Comparison of ENCODE assay signal across 24 mouse cellular contexts in genomic region chr19:58751504-58751903, GRCm38 (mm10). TPM values are rescaled to one million over a fixed set of nuclear protein-coding genes. Genes with fewer than 3 reads are reported as not detected.
DNase-seq lines count a peak whose midpoint lies in the region; ATAC-seq and TF ChIP-seq lines count a peak whose summit lies in the region.
"Had no signal": no experiment of that assay in that cellular context is flagged by ENCODE, and none has a peak within 500 bp of the region (broad histone marks: within the 10 kb centered on the region; RNA-seq: fewer than 3 reads in every experiment).

No protein-coding gene starts in this region.

- H3K9me3 ChIP-seq in heart, embryonic 10.5 days = no peaks in the 10 kb centered on the region
- no peaks in the 10 kb centered on the region for H3K9me3 ChIP-seq in stomach, postnatal 0 days (ENCODE audit: control insufficient read depth, low read length)
- H3K9me3 ChIP-seq: embryonic facial prominence, embryonic 12.5 days; forebrain, embryonic 15.5 days had no signal

- H3K4me1 ChIP-seq in heart, embryonic 10.5 days = no peaks in the 10 kb centered on the region
- no peaks in the 10 kb centered on the region for H3K4me1 ChIP-seq in testis, adult 2 months (ENCODE audit: control insufficient read depth, insufficient read depth, low read length)
- no peaks in the 10 kb centered on the region for H3K4me1 ChIP-seq in stomach, postnatal 0 days (replicated peaks; ENCODE audit: control insufficient read depth, insufficient read depth)
- H3K4me1 ChIP-seq: embryonic facial prominence, embryonic 10.5 days; embryonic facial prominence, embryonic 12.5 days; forebrain, embryonic 13.5 days; forebrain, embryonic 15.5 days had no signal

- no peaks in the 10 kb centered on the region for H3K36me3 ChIP-seq in heart, embryonic 10.5 days
- H3K36me3 ChIP-seq in testis, adult 2 months (ENCODE audit: control insufficient read depth, insufficient read depth, low read length) = no peaks in the 10 kb centered on the region
- H3K36me3 ChIP-seq in stomach, postnatal 0 days (ENCODE audit: control insufficient read depth, insufficient read depth, low read length) = no peaks in the 10 kb centered on the region
- H3K36me3 ChIP-seq: embryonic facial prominence, embryonic 10.5 days; embryonic facial prominence, embryonic 12.5 days; forebrain, embryonic 15.5 days had no signal

- no peak for TF ChIP-seq EP300 in stomach, postnatal 0 days (optimal IDR thresholded peaks at IDR 0.05)

- intact Hi-C loops in left cerebral cortex, postnatal 4 days (cut with DNase I) = no loop called here

- TF ChIP-seq CTCF in testis, adult 2 months (IDR thresholded peaks at IDR 0.05; ENCODE audit: control insufficient read depth, insufficient read depth, insufficient replicate concordance, low read depth, low read length) = no peak
- TF ChIP-seq CTCF in stomach, postnatal 0 days (IDR thresholded peaks at IDR 0.05; ENCODE audit: low read depth) = no peak

- H3K4me2 ChIP-seq in stomach, postnatal 0 days (replicated peaks; ENCODE audit: low read depth) = no peak overlapping the region
- H3K4me2 ChIP-seq: embryonic facial prominence, embryonic 12.5 days; forebrain, embryonic 13.5 days; forebrain, embryonic 15.5 days had no signal

- no peak overlapping the region for H3K9ac ChIP-seq in stomach, postnatal 0 days (ENCODE audit: low read length)
- H3K9ac ChIP-seq: embryonic facial prominence, embryonic 12.5 days; forebrain, embryonic 13.5 days; forebrain, embryonic 15.5 days had no signal

- H3K4me3 ChIP-seq in heart, embryonic 10.5 days = no peak overlapping the region
- peak overlapping the region; percentile 74 for H3K4me3 ChIP-seq in testis, adult 2 months (ENCODE audit: control insufficient read depth, low read depth, low read length)
- H3K4me3 ChIP-seq in stomach, postnatal 0 days (ENCODE audit: low read depth, low read length) = no peak overlapping the region
- H3K4me3 ChIP-seq: embryonic facial prominence, embryonic 10.5 days; embryonic facial prominence, embryonic 12.5 days; forebrain, embryonic 13.5 days; forebrain, embryonic 15.5 days had no signal

- 67% methylated on average over 2 of the region's 2 CpGs for WGBS in heart, embryonic 10.5 days
- 60% methylated on average over 2 of the region's 2 CpGs for WGBS in stomach, postnatal 0 days

- ATAC-seq in stomach, postnatal 0 days (ENCODE audit: low FRiP score, low TSS enrichment) = peak; percentile 55; the same call in 1 of the 2 replicates
- ATAC-seq: forebrain, embryonic 13.5 days; forebrain, embryonic 15.5 days had no signal

- H3K27ac ChIP-seq in heart, embryonic 10.5 days = no peak overlapping the region
- H3K27ac ChIP-seq in testis, adult 2 months (ENCODE audit: control insufficient read depth, insufficient read depth, low read depth, low read length) = peak overlapping the region; percentile 60
- H3K27ac ChIP-seq in stomach, postnatal 0 days (replicated peaks) = no peak overlapping the region
- H3K27ac ChIP-seq: embryonic facial prominence, embryonic 10.5 days; embryonic facial prominence, embryonic 12.5 days; forebrain, embryonic 13.5 days; forebrain, embryonic 15.5 days had no signal

- H3K27me3 ChIP-seq in heart, embryonic 10.5 days (ENCODE audit: insufficient read depth, poor library complexity, severe bottlenecking) = no peaks in the 10 kb centered on the region
- no peaks in the 10 kb centered on the region for H3K27me3 ChIP-seq in testis, adult 2 months (ENCODE audit: control insufficient read depth, insufficient read depth, low read length)
- no peaks in the 10 kb centered on the region for H3K27me3 ChIP-seq in stomach, postnatal 0 days (ENCODE audit: control insufficient read depth, insufficient read depth, low read length)
- H3K27me3 ChIP-seq: embryonic facial prominence, embryonic 12.5 days; forebrain, embryonic 13.5 days; forebrain, embryonic 15.5 days had no signal

- DNase-seq in heart, embryonic 10.5 days (ENCODE audit: low spot score) = peak; percentile 52
- DNase-seq in heart, postnatal 4 days = no peak
- no peak for DNase-seq in testis, postnatal 14 days (ENCODE audit: low spot score)
- DNase-seq in stomach, postnatal 0 days (ENCODE audit: low spot score) = no peak
- no peak for DNase-seq in left cerebral cortex, postnatal 4 days
- DNase-seq: adrenal gland, adult 2 months; adrenal gland, postnatal 14 days; adrenal gland, postnatal 36 days; cerebellum, adult 11-12 months; cerebellum, adult 2 months; cerebellum, adult 9-10 months; cerebellum, postnatal 10 days; cerebellum, postnatal 25 days had no signal

- no peak for TF ChIP-seq POLR2A in testis, adult 2 months (IDR thresholded peaks at IDR 0.05; ENCODE audit: control insufficient read depth, low read depth, low read length)

RNA-seq across cellular contexts. Expression of gene Pnliprp2, which starts 8.0 kb away (rescaled TPM):
- polyA plus RNA-seq in heart, embryonic 10.5 days (2016; fragmentation: Nextera tagmentation; extraction: Ambion mirVana) = 0.11 and 1.4 TPM in 2 replicates
- total RNA-seq in heart, postnatal 4 days (2021) = under 1 TPM in 1 of 2 experiments, not detected in 1; 0.16 TPM
- polyA plus RNA-seq in testis, adult 2 months (2012; rRNA removed) = 0.14 and 0.32 TPM in 2 replicates
- polyA plus RNA-seq in stomach, postnatal 0 days (2015; fragmentation: Nextera tagmentation; extraction: Ambion mirVana) = 3.9 and 4.2 TPM in 2 replicates
- under 1 TPM in 1 of 2 experiments, not detected in 1; 0.22 TPM for total RNA-seq in left cerebral cortex, postnatal 4 days (2021)
- total RNA-seq: adrenal gland, adult 2 months; adrenal gland, postnatal 14 days; adrenal gland, postnatal 36 days; MEL had no signal
- polyA plus RNA-seq: adrenal gland, adult 2 months; C2C12; cerebellum, adult 2 months; embryonic facial prominence, embryonic 10.5 days; embryonic facial prominence, embryonic 12.5 days; embryonic facial prominence, embryonic 14.5 days; forebrain, embryonic 11.5 days had no signal

RNA-seq across cellular contexts. Expression of gene Pnliprp1, which starts 22.8 kb away (rescaled TPM):
- 0.31 and 3.9 TPM in 2 replicates for polyA plus RNA-seq in heart, embryonic 10.5 days (2016; fragmentation: Nextera tagmentation; extraction: Ambion mirVana)
- 1 to 10 TPM in 1 of 2 experiments, under 1 TPM in 1; 0.32 to 1.0 TPM for total RNA-seq in heart, postnatal 4 days (2021)
- polyA plus RNA-seq in testis, adult 2 months (2012; rRNA removed) = 0.19 TPM in 2 replicates
- polyA plus RNA-seq in stomach, postnatal 0 days (2015; fragmentation: Nextera tagmentation; extraction: Ambion mirVana) = 10.3 and 11.8 TPM in 2 replicates
- under 1 TPM in 1 of 2 experiments, not detected in 1; 0.44 TPM for total RNA-seq in left cerebral cortex, postnatal 4 days (2021)
- total RNA-seq: adrenal gland, adult 2 months; adrenal gland, postnatal 36 days; ES-E14; MEL had no signal
- polyA plus RNA-seq: adrenal gland, adult 2 months; C2C12; cerebellum, adult 2 months; cortical plate, adult 2 months; embryonic facial prominence, embryonic 14.5 days; forebrain, embryonic 11.5 days had no signal

RNA-seq across cellular contexts. Expression of gene 1700019N19Rik, which starts 42.8 kb away (rescaled TPM):
- polyA plus RNA-seq in heart, embryonic 10.5 days (2016; fragmentation: Nextera tagmentation; extraction: Ambion mirVana) = not detected in 2 replicates
- under 1 TPM in 1 of 2 experiments, not detected in 1; 0.29 TPM for total RNA-seq in heart, postnatal 4 days (2021)
- 595 and 599 TPM in 2 replicates for polyA plus RNA-seq in testis, adult 2 months (2012; rRNA removed)
- polyA plus RNA-seq in stomach, postnatal 0 days (2015; fragmentation: Nextera tagmentation; extraction: Ambion mirVana) = 0.10 TPM in 1 of 2 replicates, not detected in the other
- total RNA-seq in left cerebral cortex, postnatal 4 days (2021) = not detected
- total RNA-seq: adrenal gland, postnatal 14 days; adrenal gland, postnatal 36 days; MEL had no signal
- polyA plus RNA-seq: adrenal gland, adult 2 months; C2C12; cerebellum, adult 2 months; embryonic facial prominence, embryonic 14.5 days; forebrain, embryonic 11.5 days; forebrain, embryonic 13.5 days; forebrain, embryonic 15.5 days had no signal

Comparison
In these comparisons a context has a peak if more than half of its experiments do, and no peak if none do; other contexts are left out.
1. RNA of gene 1700019N19Rik, which starts 42.8 kb away (polyA plus RNA-seq): 595 to 599 TPM in testis, adult 2 months; 0.10 TPM in stomach, postnatal 0 days and not detected in heart, embryonic 10.5 days; every median in the first group is over 100 times any median in the second.